8 mouse cellular contexts compared by ENCODE assay signal in genomic region chr11:88830257-88830804, GRCm38 (mm10). TPM values are rescaled to one million over a fixed set of nuclear protein-coding genes. Genes with fewer than 3 reads are reported as not detected.
DNase-seq lines count a peak whose midpoint lies in the region; ATAC-seq lines count a peak whose summit lies in the region.

No protein-coding gene starts in this region.

- no peak overlapping the region for H3K4me3 ChIP-seq in hindbrain, embryonic 10.5 days
- H3K4me3 ChIP-seq in hindbrain, embryonic 16.5 days (ENCODE audit: low read length) = no peak overlapping the region
- H3K4me3 ChIP-seq in heart, embryonic 11.5 days (ENCODE audit: low read depth, low read length) = no peak overlapping the region

- 96% methylated on average over 2 of the region's 2 CpGs for WGBS in hindbrain, embryonic 10.5 days
- WGBS in hindbrain, embryonic 16.5 days = 100% methylated on average over 2 of the region's 2 CpGs
- 90% methylated on average over 2 of the region's 2 CpGs for WGBS in heart, embryonic 11.5 days (ENCODE audit: insufficient replicate concordance)

- peak; percentile 44 for DNase-seq in hindbrain, embryonic 10.5 days (ENCODE audit: low spot score)
- DNase-seq in 416B (ENCODE audit: low read depth) (peak; percentile 60), MEL-GATA-1-ER (ENCODE audit: extremely low read depth, low read depth) (peak; percentile 20)
- DNase-seq in retina, embryonic 14.5 days (ENCODE audit: low spot score) = peak; percentile 74
- DNase-seq in urinary bladder, postnatal 14 days (ENCODE audit: low spot score) = no peak

- peaks cover 58% of the 10 kb centered on the region for H3K36me3 ChIP-seq in hindbrain, embryonic 10.5 days
- H3K36me3 ChIP-seq in hindbrain, embryonic 16.5 days (ENCODE audit: control insufficient read depth, insufficient read depth, low read length) = peaks cover 19% of the 10 kb centered on the region
- H3K36me3 ChIP-seq in heart, embryonic 11.5 days (ENCODE audit: control insufficient read depth, insufficient read depth, low read length) = peaks cover 22% of the 10 kb centered on the region

- H3K27me3 ChIP-seq in hindbrain, embryonic 10.5 days (ENCODE audit: insufficient read depth, poor library complexity, severe bottlenecking) = no peaks in the 10 kb centered on the region
- no peaks in the 10 kb centered on the region; the same call in 1 of the 2 replicates for H3K27me3 ChIP-seq in hindbrain, embryonic 16.5 days (replicated peaks; ENCODE audit: control insufficient read depth, insufficient read depth, low read length)
- H3K27me3 ChIP-seq in heart, embryonic 11.5 days (ENCODE audit: control insufficient read depth, insufficient read depth, low read length) = no peaks in the 10 kb centered on the region

- H3K27ac ChIP-seq in hindbrain, embryonic 10.5 days = no peak overlapping the region
- no peak overlapping the region for H3K27ac ChIP-seq in hindbrain, embryonic 16.5 days (ENCODE audit: low read depth, low read length)
- H3K27ac ChIP-seq in heart, embryonic 11.5 days (ENCODE audit: low read depth, low read length) = no peak overlapping the region

- no peak overlapping the region for H3K4me2 ChIP-seq in hindbrain, embryonic 16.5 days (ENCODE audit: low read length)
- no peak overlapping the region for H3K4me2 ChIP-seq in heart, embryonic 11.5 days

- no peaks in the 10 kb centered on the region for H3K9me3 ChIP-seq in hindbrain, embryonic 10.5 days
- H3K9me3 ChIP-seq in hindbrain, embryonic 16.5 days (ENCODE audit: control insufficient read depth, low read length) = no peaks in the 10 kb centered on the region
- no peaks in the 10 kb centered on the region for H3K9me3 ChIP-seq in heart, embryonic 11.5 days (replicated peaks; ENCODE audit: control insufficient read depth, low read length)

- no peak overlapping the region for H3K9ac ChIP-seq in hindbrain, embryonic 16.5 days (ENCODE audit: low read depth, low read length)
- H3K9ac ChIP-seq in heart, embryonic 11.5 days (ENCODE audit: low read depth, low read length) = no peak overlapping the region

- no peak for ATAC-seq in hindbrain, embryonic 16.5 days
- ATAC-seq in erythroblast, adult 5-6 weeks (replicated peaks; ENCODE audit: low FRiP score, poor library complexity, severe bottlenecking) = 0 out of 2 replicates have a peak, but pooled peaks have one; percentile 54
- ATAC-seq in heart, embryonic 11.5 days (replicated peaks; ENCODE audit: insufficient number of reproducible peaks, low FRiP score, low TSS enrichment) = no peak

- peaks cover 11% of the 10 kb centered on the region for H3K4me1 ChIP-seq in hindbrain, embryonic 10.5 days (replicated peaks)
- no peaks in the 10 kb centered on the region for H3K4me1 ChIP-seq in hindbrain, embryonic 16.5 days (ENCODE audit: control insufficient read depth, insufficient read depth, low read depth, low read length)
- no peaks in the 10 kb centered on the region for H3K4me1 ChIP-seq in heart, embryonic 11.5 days (ENCODE audit: control insufficient read depth, insufficient read depth, low read length)

RNA-seq across cellular contexts. Expression of gene Akap1, which starts 34.1 kb away (rescaled TPM):
- 17.7 and 19.6 TPM in 2 replicates for polyA plus RNA-seq in hindbrain, embryonic 10.5 days (2016; fragmentation: Nextera tagmentation; extraction: Ambion mirVana)
- 28.5 and 33.2 TPM in 2 replicates for polyA plus RNA-seq in hindbrain, embryonic 16.5 days (2015; fragmentation: Nextera tagmentation; extraction: Ambion mirVana)
- 1.0 and 3.7 TPM in 2 replicates for total RNA-seq in erythroblast, adult 5-6 weeks (2015; ENCODE audit: low replicate concordance)
- 0.98 and 3.7 TPM in 2 replicates for total RNA-seq in erythroblast, adult 5-6 weeks (2017; ENCODE audit: low replicate concordance)
- polyA plus RNA-seq in heart, embryonic 11.5 days (2014; fragmentation: Nextera tagmentation; extraction: Ambion mirVana) = 24.4 and 24.7 TPM in 2 replicates
